Mouse (Mus musculus): Measurements from ENCODE around the gene Trio. TPM values are rescaled to one million over a fixed set of nuclear protein-coding genes. Genes with fewer than 3 reads are reported as not detected.

The Trio gene
- polyA plus RNA-seq, 1 experiment: 0.03 TPM

DNA sequence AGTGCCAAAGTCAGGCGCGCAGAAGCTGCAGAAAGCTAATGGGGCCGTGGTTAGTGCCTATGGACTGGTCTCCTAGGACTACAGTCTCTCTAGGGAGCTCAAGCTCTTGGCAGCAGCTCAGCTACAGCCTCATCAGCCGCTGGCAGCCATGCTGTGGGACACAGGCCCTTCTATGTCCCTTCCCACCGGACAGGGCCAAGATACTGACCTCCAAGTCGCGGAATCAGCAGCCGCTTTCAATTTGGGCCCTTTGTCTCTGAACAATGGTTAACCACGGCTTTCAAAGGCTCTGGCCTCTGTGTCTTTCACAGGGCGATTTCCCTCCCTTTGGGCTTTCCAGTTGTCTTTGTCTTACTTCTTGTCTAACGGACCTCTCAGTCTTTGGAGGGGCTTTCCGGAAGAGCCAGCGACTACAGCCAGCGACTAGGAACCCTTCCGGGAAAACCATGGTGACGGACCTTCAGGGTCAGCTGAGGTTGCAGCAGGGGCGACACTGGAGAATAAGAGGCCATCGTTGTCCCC lies 25.5 kb upstream of the Trio start:
- TF ChIP-seq TAL1 (IDR thresholded peaks at IDR 0.05; ENCODE audit: low read length) (no peak), GATA1 (IDR thresholded peaks at IDR 0.05; ENCODE audit: low read length) (no peak)
- no peaks in the 10 kb centered on the region for H3K36me3 ChIP-seq (ENCODE audit: control insufficient read depth)
- H3K27me3 ChIP-seq (ENCODE audit: control insufficient read depth): no peaks in the 10 kb centered on the region
- no peaks in the 10 kb centered on the region for H3K9me3 ChIP-seq (ENCODE audit: control insufficient read depth, low read length)
- H3K4me3 ChIP-seq (replicated peaks): no peak overlapping the region
- H3K4me1 ChIP-seq (ENCODE audit: control insufficient read depth): no peaks in the 10 kb centered on the region

DNA sequence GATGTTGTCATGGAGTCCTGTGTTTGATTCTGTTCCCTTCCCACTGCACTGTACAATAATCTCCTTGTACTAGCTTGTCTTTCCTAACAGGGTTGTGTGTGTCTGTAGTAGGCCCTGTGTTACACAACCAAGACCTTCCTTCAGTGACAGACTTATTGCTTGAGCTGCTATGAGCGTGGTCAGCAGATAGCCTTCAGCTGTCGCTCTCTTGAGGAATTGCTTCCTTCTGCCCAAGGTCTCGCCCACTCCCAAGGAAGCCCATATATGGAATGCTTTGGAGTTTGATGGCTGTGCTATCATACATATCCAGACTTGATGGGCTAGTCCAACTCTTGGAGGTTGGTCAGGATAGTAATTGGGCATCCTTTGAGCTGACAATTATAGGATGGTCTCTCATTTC lies 22.1 kb upstream of the Trio start:
- Histone ChIP-seq H3K4me3 (replicated peaks) (no peak overlapping the region), H3K9me3 (ENCODE audit: control insufficient read depth, low read length) (no peaks in the 10 kb centered on the region), H3K36me3 (ENCODE audit: control insufficient read depth) (no peaks in the 10 kb centered on the region), H3K4me1 (ENCODE audit: control insufficient read depth) (no peaks in the 10 kb centered on the region), H3K27me3 (ENCODE audit: control insufficient read depth) (no peaks in the 10 kb centered on the region)
- TF ChIP-seq TAL1 (IDR thresholded peaks at IDR 0.05; ENCODE audit: low read length): no peak
- no peak for TF ChIP-seq GATA1 (IDR thresholded peaks at IDR 0.05; ENCODE audit: low read length)

DNA sequence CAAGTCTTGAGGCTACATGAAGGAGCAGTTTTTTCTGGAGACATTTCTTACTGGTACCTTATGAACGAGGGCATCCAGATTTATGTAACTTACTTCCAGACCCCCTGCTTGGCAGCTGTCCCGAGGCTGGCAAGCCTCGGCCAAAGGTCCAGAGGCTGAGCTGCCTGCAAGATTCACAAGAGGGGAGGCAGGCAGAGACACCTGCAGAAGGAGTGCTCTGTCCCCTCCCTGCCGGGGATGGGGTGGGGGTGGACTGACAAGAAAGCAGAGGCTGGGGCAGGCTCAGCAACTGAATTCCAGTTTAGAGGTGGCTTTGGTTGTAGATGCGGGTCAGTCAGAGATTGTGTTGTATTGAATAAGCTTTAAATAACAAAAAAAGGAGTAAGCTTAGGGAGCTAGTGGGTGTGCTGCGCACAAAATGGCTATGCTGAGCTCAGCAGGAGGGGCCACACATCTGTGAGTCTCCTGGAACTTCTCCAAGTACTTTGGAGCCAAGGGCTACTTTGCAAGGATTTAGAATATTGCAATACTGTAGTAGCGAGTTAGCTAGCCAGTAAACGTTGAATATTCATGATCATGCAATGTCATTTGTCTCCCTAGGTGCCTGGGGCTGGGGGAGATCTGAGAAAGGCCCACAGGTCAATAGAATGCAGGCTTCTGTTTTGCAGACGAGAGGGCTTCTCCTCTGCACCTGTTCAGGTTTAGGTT lies 15.7 kb upstream of the Trio start:
- Histone ChIP-seq H3K4me1 (ENCODE audit: control insufficient read depth) (no peaks in the 10 kb centered on the region), H3K4me3 (replicated peaks) (no peak overlapping the region), H3K36me3 (ENCODE audit: control insufficient read depth) (no peaks in the 10 kb centered on the region), H3K27me3 (ENCODE audit: control insufficient read depth) (no peaks in the 10 kb centered on the region), H3K9me3 (ENCODE audit: control insufficient read depth, low read length) (no peaks in the 10 kb centered on the region)
- TF ChIP-seq TAL1 (IDR thresholded peaks at IDR 0.05; ENCODE audit: low read length) (no peak), GATA1 (IDR thresholded peaks at IDR 0.05; ENCODE audit: low read length) (no peak)

DNA sequence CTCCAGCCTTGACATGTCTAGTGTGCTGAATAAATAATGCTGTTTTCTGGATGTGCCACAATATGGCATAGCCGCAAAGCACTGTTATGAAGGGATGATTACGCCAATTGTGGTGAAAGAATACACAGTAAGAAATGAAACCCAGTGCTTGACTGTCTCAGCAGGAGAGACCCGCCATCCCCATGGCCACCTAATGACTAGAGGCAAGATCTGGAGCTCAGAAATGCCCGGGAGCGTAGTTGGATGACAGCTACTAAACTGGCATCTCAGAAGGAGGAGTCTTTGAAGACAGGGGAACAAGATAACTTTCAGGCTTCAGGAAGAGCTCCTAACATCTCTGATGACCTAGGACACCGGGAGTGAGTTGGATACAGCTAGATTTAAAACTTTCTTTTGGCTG lies 12.0 kb upstream of the Trio start:
- H3K36me3 ChIP-seq (ENCODE audit: control insufficient read depth): no peaks in the 10 kb centered on the region
- no peak overlapping the region for H3K4me3 ChIP-seq (replicated peaks)
- H3K9me3 ChIP-seq (ENCODE audit: control insufficient read depth, low read length): no peaks in the 10 kb centered on the region
- TF ChIP-seq TAL1 (IDR thresholded peaks at IDR 0.05; ENCODE audit: low read length) (no peak), GATA1 (IDR thresholded peaks at IDR 0.05; ENCODE audit: low read length) (no peak)
- no peaks in the 10 kb centered on the region for H3K4me1 ChIP-seq (ENCODE audit: control insufficient read depth)
- no peaks in the 10 kb centered on the region for H3K27me3 ChIP-seq (ENCODE audit: control insufficient read depth)

DNA sequence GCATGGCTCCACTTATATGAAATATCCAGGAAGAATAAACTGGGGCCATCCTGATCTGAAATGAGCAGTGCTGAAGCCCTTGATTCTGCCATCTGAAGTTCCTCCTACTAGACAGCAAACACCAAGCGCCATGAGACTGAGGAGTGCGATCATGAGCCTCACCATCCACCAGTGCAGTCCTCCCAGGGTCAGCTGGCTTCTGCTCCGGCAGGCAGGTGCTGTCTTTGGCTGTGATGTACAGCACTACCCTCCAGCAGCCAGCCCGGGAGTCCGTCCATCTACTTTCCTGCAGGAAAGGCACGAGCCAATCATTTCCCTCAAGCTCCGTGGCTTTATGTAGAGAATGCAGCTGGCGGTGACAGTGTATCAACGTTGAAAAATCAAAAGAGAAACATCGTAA lies 10.0 kb upstream of the Trio start:
- no peak overlapping the region for H3K4me3 ChIP-seq (replicated peaks)
- no peaks in the 10 kb centered on the region for H3K4me1 ChIP-seq (ENCODE audit: control insufficient read depth)
- H3K27me3 ChIP-seq (ENCODE audit: control insufficient read depth): no peaks in the 10 kb centered on the region
- H3K36me3 ChIP-seq (ENCODE audit: control insufficient read depth): no peaks in the 10 kb centered on the region
- no peaks in the 10 kb centered on the region for H3K9me3 ChIP-seq (ENCODE audit: control insufficient read depth, low read length)
- TF ChIP-seq TAL1 (IDR thresholded peaks at IDR 0.05; ENCODE audit: low read length): no peak

DNA sequence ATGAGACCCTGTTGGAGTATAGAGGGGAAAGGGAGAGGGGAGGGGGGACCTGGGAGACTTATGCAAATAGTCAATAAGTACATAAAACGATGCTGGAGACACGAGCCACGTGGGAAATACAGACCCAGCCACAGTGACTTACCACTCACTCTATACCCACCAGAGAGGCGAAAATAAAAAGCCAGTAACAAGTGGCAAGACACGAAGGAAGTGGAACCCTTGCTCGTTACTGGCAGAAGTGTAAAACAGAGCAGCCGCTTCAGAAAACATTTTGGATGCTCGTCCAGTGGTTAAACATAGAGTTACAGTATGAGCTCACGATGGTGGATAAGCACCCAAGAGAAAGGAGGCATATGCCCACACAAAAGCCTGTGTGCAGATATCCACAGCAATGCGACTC lies 9.0 kb upstream of the Trio start:
- no peaks in the 10 kb centered on the region for H3K4me1 ChIP-seq (ENCODE audit: control insufficient read depth)

DNA sequence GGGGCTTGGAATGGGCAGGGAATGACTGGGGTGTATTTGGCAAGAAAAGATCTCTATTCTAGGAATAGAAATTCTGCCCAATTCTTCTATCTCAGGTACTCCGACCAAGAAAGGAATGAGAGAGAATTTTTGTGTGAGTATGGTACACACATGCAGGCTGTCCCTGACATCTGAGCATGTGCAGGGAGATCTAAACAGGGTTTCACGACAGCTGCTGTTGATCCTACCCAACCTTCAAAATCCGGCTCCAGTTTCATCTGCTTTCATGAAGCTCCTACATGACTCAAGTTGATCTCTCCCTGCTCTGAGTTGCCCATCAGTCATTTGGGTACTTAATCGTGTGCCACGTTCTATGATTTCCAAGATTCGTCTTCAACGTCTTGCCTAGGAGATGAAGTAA lies 3.7 kb upstream of the Trio start:
- TF ChIP-seq TAL1 (IDR thresholded peaks at IDR 0.05; ENCODE audit: low read length): no peak
- TF ChIP-seq GATA1 (IDR thresholded peaks at IDR 0.05; ENCODE audit: low read length): no peak
- Histone ChIP-seq H3K27me3 (ENCODE audit: control insufficient read depth) (peaks cover 35% of the 10 kb centered on the region), H3K9me3 (ENCODE audit: control insufficient read depth, low read length) (peaks cover 2% of the 10 kb centered on the region; the same call in 1 of the 2 replicates), H3K4me1 (ENCODE audit: control insufficient read depth) (peaks cover 9% of the 10 kb centered on the region), H3K4me3 (replicated peaks) (no peak overlapping the region), H3K36me3 (ENCODE audit: control insufficient read depth) (no peaks in the 10 kb centered on the region)

More for the DNA sequence above, 9.0 kb upstream of the Trio start:
- Histone ChIP-seq H3K9me3 (ENCODE audit: control insufficient read depth, low read length) (no peaks in the 10 kb centered on the region), H3K27me3 (ENCODE audit: control insufficient read depth) (no peaks in the 10 kb centered on the region), H3K4me3 (replicated peaks) (no peak overlapping the region), H3K36me3 (ENCODE audit: control insufficient read depth) (no peaks in the 10 kb centered on the region)
- no peak for TF ChIP-seq TAL1 (IDR thresholded peaks at IDR 0.05; ENCODE audit: low read length)
- TF ChIP-seq GATA1 (IDR thresholded peaks at IDR 0.05; ENCODE audit: low read length): no peak

DNA sequence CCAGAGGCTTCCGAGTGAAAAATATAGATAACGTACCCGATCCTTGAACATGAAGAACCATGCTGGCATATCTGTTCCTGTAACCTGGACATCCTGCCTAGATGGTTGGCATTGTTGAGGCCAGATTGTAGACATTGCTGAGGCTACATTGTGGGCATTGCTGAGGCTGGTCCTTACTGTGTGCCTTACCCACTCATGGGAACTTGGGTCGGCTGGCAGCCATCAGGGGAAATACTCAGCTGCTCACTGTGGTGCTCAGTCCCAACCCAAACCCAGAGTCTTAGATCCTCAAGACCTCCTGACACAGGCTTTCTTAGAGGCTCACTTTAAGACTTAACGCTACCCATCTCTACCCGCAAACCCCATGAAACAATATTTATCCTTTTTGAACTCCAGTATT lies 2.9 kb upstream of the Trio start:
- Histone ChIP-seq H3K27me3 (ENCODE audit: control insufficient read depth) (peaks cover 44% of the 10 kb centered on the region), H3K4me3 (replicated peaks) (no peak overlapping the region), H3K36me3 (ENCODE audit: control insufficient read depth) (no peaks in the 10 kb centered on the region), H3K9me3 (ENCODE audit: control insufficient read depth, low read length) (peaks cover 2% of the 10 kb centered on the region; the same call in 1 of the 2 replicates), H3K4me1 (ENCODE audit: control insufficient read depth) (peaks cover 9% of the 10 kb centered on the region)
- TF ChIP-seq GATA1 (IDR thresholded peaks at IDR 0.05; ENCODE audit: low read length) (no peak), TAL1 (IDR thresholded peaks at IDR 0.05; ENCODE audit: low read length) (no peak)

DNA sequence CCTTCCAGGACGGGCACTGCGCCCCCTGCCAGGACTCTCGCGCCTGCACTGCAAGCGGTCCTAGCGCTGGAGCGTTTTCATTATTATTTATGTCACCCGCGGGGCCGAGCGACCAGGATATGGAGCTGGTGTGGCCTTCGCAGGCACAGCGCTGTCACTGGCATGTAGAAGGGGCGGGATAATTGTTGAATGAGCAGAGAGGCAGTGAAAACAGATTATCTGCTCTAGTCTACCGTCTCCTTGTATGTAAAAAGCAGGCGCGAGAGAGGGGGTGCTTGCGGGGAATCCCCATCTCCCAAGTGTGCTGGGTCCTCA lies 476 bp upstream of the Trio start:
- H3K27me3 ChIP-seq (ENCODE audit: control insufficient read depth): peaks cover 66% of the 10 kb centered on the region
- peaks cover 2% of the 10 kb centered on the region; the same call in 1 of the 2 replicates for H3K9me3 ChIP-seq (ENCODE audit: control insufficient read depth, low read length)
- H3K4me1 ChIP-seq (ENCODE audit: control insufficient read depth): peaks cover 9% of the 10 kb centered on the region
- no peaks in the 10 kb centered on the region for H3K36me3 ChIP-seq (ENCODE audit: control insufficient read depth)
- H3K4me3 ChIP-seq (replicated peaks): peak overlapping the region; percentile 57
- TF ChIP-seq TAL1 (IDR thresholded peaks at IDR 0.05; ENCODE audit: low read length) (no peak), GATA1 (IDR thresholded peaks at IDR 0.05; ENCODE audit: low read length) (no peak)

DNA sequence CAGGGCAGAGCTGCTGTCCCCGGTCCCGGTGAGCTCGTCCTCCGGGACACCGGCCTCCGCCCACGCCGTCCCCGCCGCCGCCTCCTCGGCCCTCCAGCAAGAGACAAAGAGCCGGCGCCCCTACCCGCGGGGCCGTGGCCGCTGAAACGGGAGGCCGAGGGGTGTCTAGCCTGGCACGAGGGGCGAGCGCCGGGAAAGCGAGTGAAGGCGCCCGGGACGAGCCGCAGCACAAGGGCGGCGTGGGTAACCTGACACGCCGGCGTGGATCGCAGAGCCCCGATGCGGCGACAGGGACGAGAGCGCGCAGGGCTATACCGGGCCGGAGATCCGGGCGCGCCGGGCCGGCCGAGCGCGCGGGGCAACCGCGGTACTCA lies 696 bp downstream of the Trio start:
- Histone ChIP-seq H3K4me1 (ENCODE audit: control insufficient read depth) (peaks cover 9% of the 10 kb centered on the region), H3K4me3 (replicated peaks) (peak overlapping the region; percentile 57), H3K9me3 (ENCODE audit: control insufficient read depth, low read length) (peaks cover 2% of the 10 kb centered on the region; the same call in 1 of the 2 replicates), H3K36me3 (ENCODE audit: control insufficient read depth) (no peaks in the 10 kb centered on the region), H3K27me3 (ENCODE audit: control insufficient read depth) (peaks cover 69% of the 10 kb centered on the region)
- TF ChIP-seq TAL1 (IDR thresholded peaks at IDR 0.05; ENCODE audit: low read length) (no peak), GATA1 (IDR thresholded peaks at IDR 0.05; ENCODE audit: low read length) (no peak)
